Mouse (Mus musculus) C2C12 (cell line): ENCODE measurements at regions not wholly inside any gene's neighbourhood (a gene's known extent, or its start where the extent isn't known, plus 50 kb on each side); places are given as distances from the start of the nearest gene placed in this dataset.

Source experiments
- CTCF ChIP-seq: IDR thresholded peaks from one replicate; pipeline ENCODE4 v1.5.1; 2011; ENCODE audit not compliant: control insufficient read depth, insufficient read depth, insufficient read length
- FOSL1 ChIP-seq: IDR thresholded peaks from one replicate; pipeline ENCODE4 v1.8.0; 2011; ENCODE audit warnings: mild to moderate bottlenecking, low read length; ENCODE audit not compliant: poor library complexity, insufficient read depth, severe bottlenecking
- MYOG ChIP-seq: IDR thresholded peaks from one replicate; pipeline ENCODE4 v1.6.1; 2011; ENCODE audit not compliant: control insufficient read depth, insufficient read length; ENCODE audit errors: extremely low read depth

- TF ChIP-seq MYOG = no peak
- no peak for TF ChIP-seq CTCF
- TF ChIP-seq FOSL1 = no peak
These were observed 97.2 kb upstream of the Pam start for GRCm38 (mm10) chr1:98192671-98193070.
